Mouse (Mus musculus) forebrain, postnatal 0 days (tissue): ENCODE data around the gene Ift43. TPM values are rescaled to one million over a fixed set of nuclear protein-coding genes. Genes with fewer than 3 reads are reported as not detected.

ENCODE experiments used
- ATAC-seq: fragments of 200-750 bp; cut with Nextera tagmentation; 2 replicates; pipeline ENCODE4 v1.8.0; 2017; ENCODE audit warnings: mild to moderate bottlenecking, moderate library complexity
- DNase-seq: peaks from one replicate; pipeline ENCODE4 v3.0.0-alpha.2; 2015
- H3K27ac ChIP-seq: fragments of 300-500 bp; sonication (generic); 2 replicates; pipeline ENCODE4 v1.5.1; 2014; ENCODE audit warnings: low read depth, mild to moderate bottlenecking, antibody characterized with exemption, low read length, moderate library complexity, mixed read lengths
- H3K27me3 ChIP-seq: fragments of 300-500 bp; sonication (generic); 2 replicates; pipeline ENCODE4 v1.6.1; 2014; ENCODE audit warnings: mild to moderate bottlenecking, low read length, mixed read lengths; ENCODE audit not compliant: insufficient read depth
- H3K36me3 ChIP-seq: fragments of 300-500 bp; sonication (generic); 2 replicates; pipeline ENCODE4 v1.6.1; 2014; ENCODE audit warnings: mild to moderate bottlenecking, moderate library complexity; ENCODE audit not compliant: insufficient read depth
- H3K4me1 ChIP-seq: fragments of 300-500 bp; sonication (generic); 2 replicates; pipeline ENCODE4 v1.6.1; 2014; ENCODE audit warnings: antibody characterized with exemption; ENCODE audit not compliant: insufficient read depth
- H3K4me2 ChIP-seq: fragments of 300-500 bp; sonication (generic); 2 replicates; pipeline ENCODE4 v1.6.1; 2014; ENCODE audit warnings: low read depth, mild to moderate bottlenecking, moderate library complexity
- H3K4me3 ChIP-seq: fragments of 300-500 bp; sonication (generic); 2 replicates; pipeline ENCODE4 v1.5.1; 2014; ENCODE audit warnings: low read depth, low read length, mixed read lengths
- H3K9ac ChIP-seq: fragments of 300-500 bp; sonication (generic); 2 replicates; pipeline ENCODE4 v1.6.1; 2014; ENCODE audit warnings: mild to moderate bottlenecking
- H3K9me3 ChIP-seq: fragments of 300-500 bp; sonication (generic); 2 replicates; pipeline ENCODE4 v1.6.1; 2016; ENCODE audit warnings: low read length
- CTCF ChIP-seq: sonication (generic); IDR thresholded peaks from 2 replicates; pipeline ENCODE4 v1.5.1; 2016; ENCODE audit warnings: antibody characterized with exemption, control low read depth, low read depth
- WGBS: fragments of 180-500 bp; shearing (Covaris S2); extraction: QIAGEN DNeasy Blood & Tissue Kit; methylation state at CpG from one replicate; pipeline ENCODE4 v1.1.7; 2014; 5-methylcytosine and 5-hydroxymethylcytosine counted together
- polyA plus RNA-seq: library from polyadenylated mRNA; unstranded; fragments of >200 nt; fragmentation: Nextera tagmentation; extraction: Ambion mirVana; gene quantifications from 2 replicates; pipeline ENCODE4 v1.2.1, GENCODE M21; 2015
- total RNA-seq: library from RNA; depleted of rRNA; stranded (reverse); fragments of >200 nt; gene quantifications from 2 replicates; pipeline ENCODE4 v1.2.3, GENCODE M21; 2014

Ift43 gene
- total and polyA plus RNA-seq, 2 experiments from 2014 or later, result 12.9 to 35.3 TPM

- H3K36me3 ChIP-seq, result peaks cover 3% of the 10 kb centered on the region; the same call in 1 of the 2 replicates
- ATAC-seq (no peak), DNase-seq (no peak)
- 0 out of 2 replicates have a peak, but pooled peaks cover 4% of the 10 kb centered on the region for H3K9me3 ChIP-seq
- H3K9ac ChIP-seq, result no peak overlapping the region
- H3K4me2 ChIP-seq, result no peak overlapping the region
- H3K4me1 ChIP-seq, result no peaks in the 10 kb centered on the region
- H3K4me3 ChIP-seq, result no peak overlapping the region
- no peaks in the 10 kb centered on the region for H3K27me3 ChIP-seq
- 71% methylated on average over 5 of the region's 5 CpGs for WGBS
- no peak overlapping the region for H3K27ac ChIP-seq
- TF ChIP-seq CTCF, result no peak
Measured at GRCm38 (mm10) chr12:86046141-86046540, 36.2 kb upstream of the Ift43 start.

- Histone ChIP-seq H3K9me3 (0 out of 2 replicates have a peak, but pooled peaks cover 4% of the 10 kb centered on the region), H3K4me2 (no peak overlapping the region), H3K36me3 (peaks cover 3% of the 10 kb centered on the region; the same call in 1 of the 2 replicates), H3K27ac (no peak overlapping the region), H3K9ac (no peak overlapping the region), H3K27me3 (no peaks in the 10 kb centered on the region), H3K4me3 (no peak overlapping the region), H3K4me1 (no peaks in the 10 kb centered on the region)
- no peak for ATAC-seq
- no peak for DNase-seq
- TF ChIP-seq CTCF, result no peak
- WGBS, result 98% methylated on average over 2 of the region's 2 CpGs
Measured at GRCm38 (mm10) chr12:86046776-86047175, 35.6 kb upstream of the Ift43 start.

- no peak overlapping the region for H3K4me3 ChIP-seq
- WGBS, result 88% methylated on average over 8 of the region's 8 CpGs
- H3K9ac ChIP-seq, result no peak overlapping the region
- H3K27ac ChIP-seq, result no peak overlapping the region
- H3K27me3 ChIP-seq, result no peaks in the 10 kb centered on the region
- DNase-seq (no peak), ATAC-seq (no peak)
- no peak overlapping the region for H3K4me2 ChIP-seq
- TF ChIP-seq CTCF, result no peak
- 0 out of 2 replicates have a peak, but pooled peaks cover 4% of the 10 kb centered on the region for H3K9me3 ChIP-seq
- no peaks in the 10 kb centered on the region for H3K4me1 ChIP-seq
- peaks cover 3% of the 10 kb centered on the region; the same call in 1 of the 2 replicates for H3K36me3 ChIP-seq
Measured at GRCm38 (mm10) chr12:86047376-86047775, 35.0 kb upstream of the Ift43 start.

GRCm38 (mm10) chr12:86049813-86050212 is 32.5 kb upstream of the Ift43 start:
- 59% methylated on average over 6 of the region's 6 CpGs for WGBS
- DNase-seq (no peak), ATAC-seq (no peak)
- TF ChIP-seq CTCF, result no peak
- Histone ChIP-seq H3K4me1 (no peaks in the 10 kb centered on the region), H3K4me2 (no peak overlapping the region), H3K4me3 (no peak overlapping the region), H3K36me3 (no peaks in the 10 kb centered on the region), H3K9ac (no peak overlapping the region), H3K27me3 (no peaks in the 10 kb centered on the region), H3K9me3 (no peaks in the 10 kb centered on the region), H3K27ac (no peak overlapping the region)

GRCm38 (mm10) chr12:86051477-86051876 is 30.9 kb upstream of the Ift43 start:
- H3K9me3 ChIP-seq, result no peaks in the 10 kb centered on the region
- H3K4me2 ChIP-seq, result no peak overlapping the region
- ATAC-seq (no peak), DNase-seq (no peak)
- H3K4me1 ChIP-seq, result no peaks in the 10 kb centered on the region
- H3K9ac ChIP-seq, result no peak overlapping the region
- no peaks in the 10 kb centered on the region for H3K36me3 ChIP-seq
- H3K27me3 ChIP-seq, result no peaks in the 10 kb centered on the region
- 95% methylated on average over 5 of the region's 5 CpGs for WGBS
- H3K27ac ChIP-seq, result no peak overlapping the region
- no peak for TF ChIP-seq CTCF
- H3K4me3 ChIP-seq, result no peak overlapping the region

- H3K36me3 ChIP-seq, result no peaks in the 10 kb centered on the region; the same call in 1 of the 2 replicates
- no peak for DNase-seq
- no peak overlapping the region for H3K27ac ChIP-seq
- ATAC-seq, result no peak
- no peak for TF ChIP-seq CTCF
- 88% methylated on average over 2 of the region's 2 CpGs for WGBS
- no peak overlapping the region for H3K4me2 ChIP-seq
- H3K27me3 ChIP-seq, result no peaks in the 10 kb centered on the region
- no peaks in the 10 kb centered on the region for H3K4me1 ChIP-seq
- H3K4me3 ChIP-seq, result no peak overlapping the region
- H3K9me3 ChIP-seq, result no peaks in the 10 kb centered on the region
- H3K9ac ChIP-seq, result no peak overlapping the region
Measured at GRCm38 (mm10) chr12:86055306-86055705, 27.0 kb upstream of the Ift43 start.

- no peaks in the 10 kb centered on the region for H3K9me3 ChIP-seq
- no peak overlapping the region for H3K27ac ChIP-seq
- no peak for TF ChIP-seq CTCF
- 90% methylated on average over 8 of the region's 8 CpGs for WGBS
- H3K27me3 ChIP-seq, result no peaks in the 10 kb centered on the region
- no peaks in the 10 kb centered on the region for H3K4me1 ChIP-seq
- no peaks in the 10 kb centered on the region; the same call in 1 of the 2 replicates for H3K36me3 ChIP-seq
- H3K9ac ChIP-seq, result no peak overlapping the region
- DNase-seq (no peak), ATAC-seq (no peak)
- H3K4me3 ChIP-seq, result no peak overlapping the region
- no peak overlapping the region for H3K4me2 ChIP-seq
Measured at GRCm38 (mm10) chr12:86056976-86057375, 25.4 kb upstream of the Ift43 start.
